Mouse (Mus musculus) frontal cortex, postnatal 10 days (tissue): Measurements from ENCODE around the gene Pdlim7.
A peak's percentile ranks its signal among the peaks of the same experiment; 100 is the strongest.

Experiments
- DNase-seq, 2 experiments: peaks; one replicate each; pipeline ENCODE4 v3.0.0; 2022; ENCODE audit warnings: low spot score in 2 of 2, mixed read lengths in 1 of 2

Pdlim7 gene

GRCm38 (mm10) chr13:55486029-55486794, 27.3 kb downstream of the Pdlim7 start:
- DNase-seq = no peak

- no peak for DNase-seq
These were observed 28.9 kb downstream of the Pdlim7 start for GRCm38 (mm10) chr13:55484520-55485088.

- DNase-seq = peak; percentile 92 to 96
These were observed 29.9 kb downstream of the Pdlim7 start for GRCm38 (mm10) chr13:55483593-55483992.

- DNase-seq = no peak
These were observed 30.4 kb downstream of the Pdlim7 start for GRCm38 (mm10) chr13:55483071-55483470.

- no peak for DNase-seq
These were observed 30.9 kb downstream of the Pdlim7 start for GRCm38 (mm10) chr13:55482542-55482941.

GRCm38 (mm10) chr13:55479929-55480328, 33.5 kb downstream of the Pdlim7 start:
- no peak for DNase-seq

GRCm38 (mm10) chr13:55479008-55479407, 34.5 kb downstream of the Pdlim7 start:
- DNase-seq = no peak

GRCm38 (mm10) chr13:55478036-55478435, 35.4 kb downstream of the Pdlim7 start:
- peak in 1 of 2 experiments; percentile 51 for DNase-seq

- DNase-seq = no peak
These were observed 36.0 kb downstream of the Pdlim7 start for GRCm38 (mm10) chr13:55477492-55477891.

GRCm38 (mm10) chr13:55476256-55476655, 37.2 kb downstream of the Pdlim7 start:
- no peak for DNase-seq

GRCm38 (mm10) chr13:55475750-55476149, 37.7 kb downstream of the Pdlim7 start:
- DNase-seq = no peak

- peak; percentile 69 to 81 for DNase-seq
These were observed 38.8 kb downstream of the Pdlim7 start for GRCm38 (mm10) chr13:55474621-55475069.

GRCm38 (mm10) chr13:55473961-55474360, 39.5 kb downstream of the Pdlim7 start:
- DNase-seq = no peak

- no peak for DNase-seq
These were observed 40.2 kb downstream of the Pdlim7 start for GRCm38 (mm10) chr13:55473076-55473831.

- DNase-seq = peak in 1 of 2 experiments; percentile 77
These were observed 41.1 kb downstream of the Pdlim7 start for GRCm38 (mm10) chr13:55472132-55473022.

- DNase-seq = no peak
These were observed 41.7 kb downstream of the Pdlim7 start for GRCm38 (mm10) chr13:55471819-55472131.

GRCm38 (mm10) chr13:55471156-55471818, 42.2 kb downstream of the Pdlim7 start:
- peak; percentile 80 to 87 for DNase-seq

- DNase-seq = no peak
These were observed 43.1 kb downstream of the Pdlim7 start for GRCm38 (mm10) chr13:55470372-55470771.

- DNase-seq = no peak
These were observed 44.5 kb downstream of the Pdlim7 start for GRCm38 (mm10) chr13:55468851-55469560.

- DNase-seq = no peak
These were observed 47.5 kb downstream of the Pdlim7 start for GRCm38 (mm10) chr13:55465830-55466440.
